Mouse (Mus musculus) midbrain, embryonic 11.5 days (tissue): ENCODE measurements at regions not wholly inside any gene's neighbourhood (a gene's known extent, or its start where the extent isn't known, plus 50 kb on each side); places are given as distances from the start of the nearest gene placed in this dataset.

Experiments
- ATAC-seq: fragments of 200-750 bp; cut with Nextera tagmentation; 2 replicates; pipeline ENCODE4 v1.8.0; 2017; ENCODE audit warnings: moderate TSS enrichment, moderate library complexity; ENCODE audit not compliant: low FRiP score
- DNase-seq: peaks from one replicate; pipeline ENCODE4 v3.0.0; 2015; ENCODE audit warnings: low spot score; ENCODE audit errors: missing footprints
- H3K27ac ChIP-seq: fragments of 300-500 bp; sonication (generic); 2 replicates; pipeline ENCODE4 v1.5.1; 2014; ENCODE audit warnings: low read depth, low read length
- H3K27me3 ChIP-seq: fragments of 300-500 bp; sonication (generic); 2 replicates; pipeline ENCODE4 v1.6.1; 2014; ENCODE audit warnings: mild to moderate bottlenecking, low read length, moderate library complexity, mixed read lengths; ENCODE audit not compliant: control insufficient read depth, insufficient read depth
- H3K36me3 ChIP-seq: fragments of 300-500 bp; sonication (generic); 2 replicates; pipeline ENCODE4 v1.6.1; 2014; ENCODE audit warnings: mild to moderate bottlenecking, low read length, moderate library complexity, mixed read lengths; ENCODE audit not compliant: control insufficient read depth, insufficient read depth
- H3K4me1 ChIP-seq: fragments of 300-500 bp; sonication (generic); 2 replicates; pipeline ENCODE4 v1.6.1; 2014; ENCODE audit warnings: low read length; ENCODE audit not compliant: control insufficient read depth, insufficient read depth
- H3K4me2 ChIP-seq: fragments of 300-500 bp; sonication (generic); 2 replicates; pipeline ENCODE4 v1.6.1; 2014; ENCODE audit warnings: mild to moderate bottlenecking, moderate library complexity
- H3K4me3 ChIP-seq: fragments of 300-500 bp; sonication (generic); 2 replicates; pipeline ENCODE4 v1.5.1; 2014; ENCODE audit warnings: low read depth, low read length
- H3K9ac ChIP-seq: fragments of 300-500 bp; sonication (generic); 2 replicates; pipeline ENCODE4 v1.6.1; 2014; ENCODE audit warnings: low read length
- H3K9me3 ChIP-seq: fragments of 300-500 bp; sonication (generic); 2 replicates; pipeline ENCODE4 v1.6.1; 2016; ENCODE audit warnings: low read length; ENCODE audit not compliant: control insufficient read depth
- WGBS: fragments of 180-500 bp; shearing (Covaris S2); extraction: QIAGEN DNeasy Blood & Tissue Kit; methylation state at CpG from one replicate; pipeline ENCODE4 v1.1.7; 2014; 5-methylcytosine and 5-hydroxymethylcytosine counted together

GRCm38 (mm10) chr14:53875736-53876135 lies 378.2 kb downstream of the Dad1 start:
- H3K4me1 ChIP-seq: no peaks in the 10 kb centered on the region
- no peak overlapping the region for H3K9ac ChIP-seq
- DNase-seq: no peak
- 61% methylated on average over 6 of the region's 6 CpGs for WGBS
- no peaks in the 10 kb centered on the region for H3K9me3 ChIP-seq
- H3K27me3 ChIP-seq: no peaks in the 10 kb centered on the region
- no peak overlapping the region for H3K27ac ChIP-seq
- H3K36me3 ChIP-seq: no peaks in the 10 kb centered on the region
- H3K4me3 ChIP-seq: no peak overlapping the region
- no peak for ATAC-seq
- no peak overlapping the region for H3K4me2 ChIP-seq

GRCm38 (mm10) chr14:53847049-53847448 lies 406.9 kb downstream of the Dad1 start:
- Histone ChIP-seq H3K27me3 (no peaks in the 10 kb centered on the region), H3K9ac (no peak overlapping the region), H3K4me2 (no peak overlapping the region), H3K36me3 (no peaks in the 10 kb centered on the region), H3K4me1 (no peaks in the 10 kb centered on the region), H3K4me3 (no peak overlapping the region), H3K27ac (no peak overlapping the region), H3K9me3 (no peaks in the 10 kb centered on the region)
- no peak for DNase-seq
- WGBS: 80% methylated on average over 7 of the region's 7 CpGs
- no peak for ATAC-seq

- H3K4me2 ChIP-seq: no peak overlapping the region
- no peak overlapping the region for H3K9ac ChIP-seq
- ATAC-seq: no peak
These were observed 408.3 kb downstream of the Dad1 start for GRCm38 (mm10) chr14:53845646-53846045.

GRCm38 (mm10) chr14:53832553-53832952 lies 421.4 kb downstream of the Dad1 start:
- 91% methylated on average over 3 of the region's 3 CpGs for WGBS
- Histone ChIP-seq H3K4me2 (no peak overlapping the region), H3K4me3 (no peak overlapping the region), H3K36me3 (no peaks in the 10 kb centered on the region), H3K9ac (no peak overlapping the region), H3K27ac (no peak overlapping the region), H3K4me1 (no peaks in the 10 kb centered on the region), H3K27me3 (no peaks in the 10 kb centered on the region), H3K9me3 (no peaks in the 10 kb centered on the region)
- ATAC-seq: no peak
- DNase-seq: no peak

More at GRCm38 (mm10) chr14:53845646-53846045, 408.3 kb downstream of the Dad1 start:
- DNase-seq: no peak
- no peaks in the 10 kb centered on the region for H3K27me3 ChIP-seq
- H3K4me3 ChIP-seq: no peak overlapping the region
- no peaks in the 10 kb centered on the region for H3K9me3 ChIP-seq
- no peak overlapping the region for H3K27ac ChIP-seq
- WGBS: 93% methylated on average over 9 of the region's 9 CpGs
- H3K36me3 ChIP-seq: no peaks in the 10 kb centered on the region
- H3K4me1 ChIP-seq: no peaks in the 10 kb centered on the region

GRCm38 (mm10) chr14:53831651-53832050 lies 422.3 kb downstream of the Dad1 start:
- H3K9ac ChIP-seq: no peak overlapping the region
- 89% methylated on average over 6 of the region's 6 CpGs for WGBS
- no peaks in the 10 kb centered on the region for H3K9me3 ChIP-seq
- ATAC-seq (no peak), DNase-seq (no peak)
- no peaks in the 10 kb centered on the region for H3K36me3 ChIP-seq
- H3K4me2 ChIP-seq: no peak overlapping the region
- no peak overlapping the region for H3K27ac ChIP-seq
- no peaks in the 10 kb centered on the region for H3K4me1 ChIP-seq
- H3K27me3 ChIP-seq: no peaks in the 10 kb centered on the region
- no peak overlapping the region for H3K4me3 ChIP-seq

GRCm38 (mm10) chr14:53830717-53831116 lies 423.2 kb downstream of the Dad1 start:
- H3K27me3 ChIP-seq: no peaks in the 10 kb centered on the region
- H3K4me3 ChIP-seq: no peak overlapping the region
- H3K4me1 ChIP-seq: no peaks in the 10 kb centered on the region
- no peaks in the 10 kb centered on the region for H3K36me3 ChIP-seq
- no peak overlapping the region for H3K9ac ChIP-seq
- DNase-seq: no peak
- H3K9me3 ChIP-seq: no peaks in the 10 kb centered on the region
- no peak overlapping the region for H3K27ac ChIP-seq
- H3K4me2 ChIP-seq: no peak overlapping the region
- ATAC-seq: no peak
- WGBS: 65% methylated on average over 1 of the region's 1 CpGs

- no peak for ATAC-seq
- no peak for DNase-seq
These were observed 427.1 kb downstream of the Dad1 start for GRCm38 (mm10) chr14:53826782-53827181.

GRCm38 (mm10) chr14:53806231-53806630 lies 447.7 kb downstream of the Dad1 start:
- DNase-seq (peak; percentile 96), ATAC-seq (no peak)
- 21% methylated on average over 3 of the region's 3 CpGs for WGBS
- H3K36me3 ChIP-seq: no peaks in the 10 kb centered on the region
- no peak overlapping the region for H3K27ac ChIP-seq
- H3K9me3 ChIP-seq: no peaks in the 10 kb centered on the region
- no peak overlapping the region for H3K9ac ChIP-seq
- no peaks in the 10 kb centered on the region for H3K4me1 ChIP-seq
- H3K27me3 ChIP-seq: no peaks in the 10 kb centered on the region
- H3K4me3 ChIP-seq: no peak overlapping the region
- H3K4me2 ChIP-seq: no peak overlapping the region

More at GRCm38 (mm10) chr14:53826782-53827181, 427.1 kb downstream of the Dad1 start:
- no peaks in the 10 kb centered on the region for H3K4me1 ChIP-seq
- H3K27me3 ChIP-seq: no peaks in the 10 kb centered on the region
- 89% methylated on average over 4 of the region's 4 CpGs for WGBS
- no peaks in the 10 kb centered on the region for H3K9me3 ChIP-seq
- H3K4me3 ChIP-seq: no peak overlapping the region
- no peaks in the 10 kb centered on the region for H3K36me3 ChIP-seq
- no peak overlapping the region for H3K4me2 ChIP-seq
- no peak overlapping the region for H3K27ac ChIP-seq
- H3K9ac ChIP-seq: no peak overlapping the region

GRCm38 (mm10) chr14:53803698-53804620 lies 449.9 kb downstream of the Dad1 start:
- no peak overlapping the region for H3K4me2 ChIP-seq
- WGBS: 28% methylated on average over 17 of the region's 17 CpGs
- H3K27ac ChIP-seq: no peak overlapping the region
- no peaks in the 10 kb centered on the region for H3K9me3 ChIP-seq
- no peaks in the 10 kb centered on the region for H3K36me3 ChIP-seq
- H3K4me3 ChIP-seq: no peak overlapping the region
- no peaks in the 10 kb centered on the region for H3K4me1 ChIP-seq
- H3K27me3 ChIP-seq: no peaks in the 10 kb centered on the region
- H3K9ac ChIP-seq: no peak overlapping the region
- DNase-seq (peak; percentile 97), ATAC-seq (peak; percentile 71; the same call in 1 of the 2 replicates)
